Mouse (Mus musculus) myocyte (in vitro differentiated cells): Measurements from ENCODE around the gene Bahd1.

Source experiments
- CEBPB ChIP-seq: IDR thresholded peaks from 2 replicates; pipeline ENCODE4 v1.6.1; 2011; ENCODE audit warnings: mild to moderate bottlenecking, moderate library complexity; ENCODE audit not compliant: poor library complexity, insufficient read depth, severe bottlenecking
- E2F4 ChIP-seq: IDR thresholded peaks from one replicate; pipeline ENCODE4 v1.6.1; 2011; ENCODE audit warnings: mild to moderate bottlenecking, control low read depth, moderate library complexity; ENCODE audit not compliant: insufficient read depth
- MAX ChIP-seq: IDR thresholded peaks from one replicate; pipeline ENCODE4 v1.6.1; 2011; ENCODE audit warnings: low read depth, mild to moderate bottlenecking, control low read depth
- POLR2A ChIP-seq: IDR thresholded peaks from one replicate; pipeline ENCODE4 v1.6.1; 2011; ENCODE audit warnings: low read depth, mild to moderate bottlenecking, control low read depth, moderate library complexity; ENCODE audit not compliant: insufficient read length
- SRF ChIP-seq: IDR thresholded peaks from one replicate; pipeline ENCODE4 v1.6.1; 2011; ENCODE audit warnings: low read depth; ENCODE audit not compliant: control insufficient read depth, insufficient read length
- TCF3 ChIP-seq: IDR thresholded peaks from one replicate; pipeline ENCODE4 v1.6.1; 2011; ENCODE audit warnings: low read depth, control low read depth; ENCODE audit not compliant: insufficient read length

DNA sequence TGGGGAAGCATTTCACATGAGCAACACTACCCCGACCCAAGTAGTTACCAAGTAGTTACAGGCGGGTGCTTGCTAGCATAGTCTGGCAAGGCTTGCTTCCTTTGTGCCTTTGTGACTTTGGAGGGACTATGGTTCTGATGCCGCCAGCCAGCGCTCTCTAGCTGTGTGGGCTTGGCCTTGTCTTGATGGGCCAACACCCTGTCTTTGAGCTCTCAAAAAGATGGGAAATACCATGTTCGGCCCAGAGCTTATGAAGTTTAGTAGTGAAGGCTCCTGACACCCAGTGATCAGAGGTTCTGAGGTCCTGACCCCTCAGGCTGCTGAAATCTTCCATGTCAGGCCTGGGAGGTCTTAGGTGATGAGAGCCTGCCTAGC, 5.9 kb downstream of the Bahd1 start:
- TF ChIP-seq CEBPB (no peak), POLR2A (no peak), SRF (no peak), MAX (no peak), TCF3 (no peak), E2F4 (no peak)
